Mouse (Mus musculus): ENCODE data around the gene Setd1a. TPM values are rescaled to one million over a fixed set of nuclear protein-coding genes. Genes with fewer than 3 reads are reported as not detected.

The Setd1a gene
- total RNA-seq, 2 experiments from 2014 or later = 12.4 to 59.6 TPM

DNA sequence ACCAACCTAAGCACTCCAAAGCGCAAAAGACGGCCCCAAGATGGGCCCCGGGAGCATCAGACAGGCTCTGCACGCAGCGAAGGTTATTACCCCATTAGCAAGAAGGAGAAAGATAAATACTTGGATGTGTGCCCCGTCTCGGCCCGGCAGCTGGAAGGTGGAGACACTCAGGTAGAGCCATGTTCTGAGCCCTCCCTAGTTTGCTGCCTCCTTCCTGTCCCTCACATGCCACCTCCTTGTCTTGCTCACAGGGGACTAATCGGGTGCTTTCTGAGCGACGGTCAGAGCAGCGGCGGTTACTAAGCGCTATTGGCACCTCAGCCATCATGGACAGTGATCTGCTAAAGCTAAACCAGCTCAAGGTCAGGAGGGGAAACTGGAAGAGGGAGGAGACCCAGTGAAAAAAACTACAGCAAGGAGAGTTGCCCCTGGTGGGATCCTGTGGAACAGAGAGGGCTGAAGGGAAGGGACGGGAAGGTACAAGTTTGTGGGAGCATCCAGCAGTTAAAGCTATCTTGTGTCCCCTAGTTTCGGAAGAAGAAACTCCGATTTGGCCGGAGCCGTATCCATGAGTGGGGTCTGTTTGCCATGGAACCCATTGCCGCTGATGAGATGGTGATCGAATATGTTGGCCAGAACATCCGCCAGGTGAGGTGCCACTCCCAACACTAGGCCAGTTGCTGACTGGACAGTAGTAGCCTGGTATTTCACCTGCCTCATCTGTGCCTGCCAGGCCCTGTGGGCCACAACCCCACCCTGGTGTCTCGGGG, 20.8 kb downstream of the Setd1a start:
- ATAC-seq (replicated peaks; ENCODE audit: poor library complexity, severe bottlenecking) = no peak

DNA sequence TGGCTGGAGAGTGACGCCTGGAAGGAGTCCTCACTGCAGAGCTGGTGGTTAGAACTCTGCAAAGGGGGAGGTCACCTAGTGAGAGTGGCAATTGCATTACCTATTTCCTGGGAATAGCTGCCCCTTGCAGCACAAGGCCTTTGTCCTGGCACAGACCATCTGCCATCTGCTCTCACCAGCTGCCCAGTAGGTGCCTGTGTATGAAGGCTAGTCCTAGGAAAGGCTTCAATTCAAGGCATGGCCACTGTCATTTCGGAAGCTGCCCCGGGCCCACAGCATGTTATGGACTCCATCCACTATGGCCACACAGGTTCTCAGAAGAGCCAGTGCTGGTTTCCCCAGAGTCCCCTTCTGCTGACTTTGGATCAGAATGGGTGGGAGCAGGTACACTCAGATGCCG, 22.1 kb downstream of the Setd1a start:
- ATAC-seq (replicated peaks; ENCODE audit: poor library complexity, severe bottlenecking) = no peak

DNA sequence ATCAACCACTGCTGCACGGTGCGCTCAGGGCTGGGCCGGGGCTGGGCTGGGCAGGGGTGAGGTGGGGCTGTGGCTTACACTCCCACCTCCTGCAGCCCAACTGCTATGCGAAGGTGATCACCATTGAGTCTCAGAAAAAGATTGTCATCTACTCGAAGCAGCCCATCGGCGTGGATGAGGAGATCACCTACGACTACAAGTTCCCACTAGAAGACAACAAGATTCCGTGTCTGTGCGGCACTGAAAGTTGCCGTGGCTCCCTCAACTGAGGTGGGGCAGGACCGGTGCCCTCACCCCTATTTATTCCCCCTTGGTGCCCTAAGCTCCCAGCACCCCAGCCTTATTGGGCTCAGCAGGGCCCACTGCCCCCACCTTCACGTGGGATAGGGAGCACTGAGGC, 22.7 kb downstream of the Setd1a start:
- no peak for ATAC-seq (replicated peaks; ENCODE audit: poor library complexity, severe bottlenecking)

DNA sequence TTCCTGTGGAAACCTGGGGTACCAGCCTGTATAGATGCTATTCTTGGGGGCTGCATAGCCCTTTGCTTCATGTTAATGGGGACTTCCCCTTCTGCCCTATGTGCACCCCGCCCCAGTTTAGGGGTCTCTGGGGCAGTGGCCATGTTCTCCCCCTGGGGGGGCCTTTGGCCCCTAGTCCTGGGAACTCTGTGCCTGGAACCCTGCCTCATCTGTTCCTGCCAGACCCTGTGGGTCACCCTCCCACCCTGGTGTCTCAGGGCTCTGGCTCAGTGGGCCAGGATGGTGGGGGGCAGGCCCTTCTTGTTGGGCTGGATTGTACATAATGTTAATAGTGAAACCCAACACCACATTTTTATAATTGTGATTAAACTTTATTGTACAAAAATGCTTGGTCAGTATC, 23.3 kb downstream of the Setd1a start:
- ATAC-seq (replicated peaks; ENCODE audit: poor library complexity, severe bottlenecking) = no peak

DNA sequence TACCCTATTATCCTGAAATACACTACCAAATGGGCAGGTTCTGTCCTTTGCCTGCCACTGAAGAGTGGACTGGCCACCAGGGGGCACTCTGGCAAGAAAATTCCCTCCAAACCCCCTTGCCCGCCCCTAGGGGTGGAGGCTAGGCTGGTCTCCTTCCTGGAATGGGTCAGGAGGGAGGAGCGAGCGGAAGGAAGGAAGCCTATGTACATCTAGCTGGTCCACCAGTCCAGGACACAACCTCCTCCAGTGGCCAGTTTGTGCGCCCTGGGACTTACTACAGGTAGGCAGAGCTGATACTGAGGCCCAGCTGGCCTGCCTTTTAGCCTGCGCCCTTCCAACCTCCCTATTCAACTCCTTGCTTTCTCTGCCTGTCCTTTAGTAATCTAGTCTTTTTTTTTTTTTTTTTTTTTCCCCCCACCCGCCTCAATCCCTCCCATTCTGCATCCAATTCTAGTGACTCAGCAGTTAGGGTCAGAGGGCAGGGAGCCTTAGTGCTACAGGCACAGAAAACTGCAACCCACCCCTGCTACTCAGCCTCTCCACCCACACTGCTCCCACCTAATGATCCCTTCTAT, 24.1 kb downstream of the Setd1a start, which contains the start of gene Hsd3b7:
Gene Hsd3b7 (plus strand): TSS at position 170 of the 575 bp plus-strand sequence.
- peak; percentile 93 for ATAC-seq (replicated peaks; ENCODE audit: poor library complexity, severe bottlenecking)

DNA sequence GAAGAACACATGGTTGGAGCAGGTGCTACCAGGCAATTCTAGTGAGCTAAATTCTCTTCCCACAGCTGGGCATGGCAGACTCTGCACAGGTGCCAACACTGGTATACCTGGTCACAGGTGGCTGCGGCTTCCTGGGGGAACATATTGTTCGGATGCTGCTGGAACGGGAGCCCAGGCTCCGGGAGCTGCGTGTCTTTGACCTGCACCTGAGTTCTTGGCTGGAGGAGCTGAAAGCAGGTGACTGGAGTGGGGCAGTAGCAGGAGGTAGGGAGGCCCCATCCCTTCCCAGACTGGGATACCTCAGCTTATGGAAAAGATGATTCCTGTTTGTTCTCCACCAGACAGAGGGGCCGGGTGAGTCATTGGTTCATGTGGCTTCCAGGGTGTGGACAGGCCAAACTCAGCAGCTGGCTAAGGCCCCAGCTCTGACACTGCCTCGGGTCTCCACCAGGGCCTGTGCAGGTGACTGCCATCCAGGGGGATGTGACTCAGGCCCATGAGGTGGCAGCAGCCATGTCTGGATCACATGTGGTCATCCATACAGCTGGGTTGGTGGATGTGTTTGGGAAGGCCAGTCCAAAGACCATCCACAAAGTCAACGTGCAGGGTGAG, 24.6 kb downstream of the Setd1a start:
- ATAC-seq (replicated peaks; ENCODE audit: poor library complexity, severe bottlenecking) = no peak

DNA sequence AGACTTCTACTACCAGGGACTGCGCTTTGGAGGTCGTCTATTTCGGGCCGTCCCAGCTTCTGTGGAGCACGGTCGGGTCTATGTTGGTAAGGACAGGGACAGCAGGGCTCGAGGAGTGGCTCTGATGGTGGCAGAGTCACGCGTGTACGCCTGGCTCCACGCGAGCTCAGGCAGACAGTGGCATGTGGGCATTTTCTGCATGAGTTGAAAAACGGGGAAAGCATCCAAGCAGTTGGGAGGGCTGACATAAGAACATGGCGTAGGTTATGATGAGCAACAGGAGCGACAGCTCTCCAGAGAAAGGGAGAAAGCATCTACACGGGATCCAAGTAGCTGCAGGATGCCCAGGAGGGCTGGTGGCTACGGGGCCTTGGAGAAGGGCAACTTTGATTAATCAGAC, 25.8 kb downstream of the Setd1a start:
- no peak for ATAC-seq (replicated peaks; ENCODE audit: poor library complexity, severe bottlenecking)

DNA sequence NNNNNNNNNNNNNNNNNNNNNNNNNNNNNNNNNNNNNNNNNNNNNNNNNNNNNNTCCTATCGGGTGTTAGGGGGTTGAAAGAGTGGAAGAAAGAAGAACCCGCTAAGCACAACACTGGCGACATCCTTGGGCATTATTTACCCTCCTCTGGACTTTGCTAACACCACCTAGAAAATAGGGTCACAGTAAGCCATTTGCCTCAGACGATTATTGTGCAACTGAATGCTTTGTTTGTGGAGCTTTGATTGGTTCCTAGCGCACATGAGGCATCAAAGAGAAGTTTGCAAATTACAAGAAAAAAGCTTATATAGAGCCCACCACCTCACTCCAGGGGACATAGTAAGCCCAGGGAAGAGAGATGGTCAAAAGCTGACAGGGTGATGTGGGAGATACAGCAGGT, 32.4 kb downstream of the Setd1a start:
- no peak for ATAC-seq (replicated peaks; ENCODE audit: poor library complexity, severe bottlenecking)

DNA sequence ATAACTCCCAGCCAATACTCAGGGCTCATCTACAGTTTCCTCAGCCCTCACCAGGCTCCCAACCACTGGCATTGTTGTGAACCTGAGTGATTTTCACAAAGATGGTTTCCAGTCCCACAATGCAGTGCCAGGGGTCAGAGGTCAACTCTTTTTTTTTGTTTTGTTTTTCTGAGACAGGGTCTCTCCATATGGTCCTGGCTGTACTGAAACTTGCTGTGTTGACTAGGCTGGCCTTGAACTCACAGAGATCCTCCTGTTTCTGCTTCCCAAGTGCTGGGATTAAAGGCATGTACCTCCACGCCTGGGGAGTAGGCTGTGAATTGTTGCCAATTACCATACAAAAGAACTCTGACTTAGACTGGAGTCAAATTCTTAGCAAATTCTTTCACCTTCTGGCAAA, 33.4 kb downstream of the Setd1a start:
- ATAC-seq (replicated peaks; ENCODE audit: poor library complexity, severe bottlenecking) = no peak

DNA sequence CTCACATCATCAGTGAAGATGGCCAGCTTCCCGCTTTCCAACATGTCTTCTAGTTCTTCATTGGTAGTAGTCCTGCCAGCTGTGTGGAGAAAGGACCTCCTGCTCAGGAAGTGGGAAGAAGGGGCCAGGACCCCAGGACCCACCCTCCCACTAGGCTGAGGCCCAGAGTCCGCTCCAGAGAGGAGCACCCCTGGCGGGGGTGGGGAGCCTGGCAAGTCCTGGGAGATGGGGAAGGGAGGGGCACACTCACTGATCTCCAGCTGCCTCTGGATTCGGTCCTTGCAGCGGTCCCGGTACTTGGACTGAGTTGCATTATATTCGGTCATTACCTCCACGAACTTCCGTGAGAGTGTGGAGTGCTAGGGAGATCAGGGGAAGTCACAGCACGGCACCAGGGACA, 34.2 kb downstream of the Setd1a start:
- ATAC-seq (replicated peaks; ENCODE audit: poor library complexity, severe bottlenecking) = no peak

DNA sequence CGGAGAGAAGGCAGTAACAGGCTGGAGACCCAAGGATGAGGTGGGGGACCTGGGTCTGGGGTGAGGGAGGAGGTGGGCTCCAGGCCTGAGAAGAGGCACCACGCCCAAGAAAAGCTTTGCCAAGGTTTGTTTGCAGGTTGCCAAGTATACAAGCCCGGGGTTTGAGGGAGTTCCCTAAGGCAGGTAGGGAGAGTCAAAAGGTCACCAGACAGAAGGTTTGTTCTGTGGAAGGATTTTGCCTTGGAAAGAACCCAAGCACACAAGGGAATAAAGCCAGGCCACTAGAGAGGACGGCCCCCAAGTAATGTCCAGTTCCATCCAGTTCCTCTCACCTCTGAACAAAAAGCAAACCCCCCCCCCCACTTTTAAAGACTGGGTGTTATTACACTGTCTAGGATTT, 34.8 kb downstream of the Setd1a start:
- no peak for ATAC-seq (replicated peaks; ENCODE audit: poor library complexity, severe bottlenecking)

DNA sequence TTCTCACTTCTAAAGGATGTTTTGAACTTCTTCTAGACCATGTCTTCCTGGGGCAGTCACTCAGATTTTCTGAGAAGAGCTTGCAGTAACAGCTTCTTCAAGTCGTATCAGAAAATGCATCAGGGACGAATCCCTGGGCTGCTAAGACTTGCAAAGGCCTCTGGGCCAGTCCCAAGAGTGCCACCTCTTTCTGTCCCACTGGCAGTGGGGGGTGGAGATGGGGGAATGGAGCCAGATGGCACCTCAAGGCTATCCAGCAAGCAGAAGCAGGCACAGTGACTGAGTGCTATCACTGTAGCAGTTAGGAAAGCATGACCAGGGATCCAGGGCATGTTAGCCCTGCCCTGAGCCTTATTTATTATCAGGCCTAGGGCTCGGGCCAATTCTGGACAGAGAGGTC, 35.8 kb downstream of the Setd1a start:
- ATAC-seq (replicated peaks; ENCODE audit: poor library complexity, severe bottlenecking) = no peak

DNA sequence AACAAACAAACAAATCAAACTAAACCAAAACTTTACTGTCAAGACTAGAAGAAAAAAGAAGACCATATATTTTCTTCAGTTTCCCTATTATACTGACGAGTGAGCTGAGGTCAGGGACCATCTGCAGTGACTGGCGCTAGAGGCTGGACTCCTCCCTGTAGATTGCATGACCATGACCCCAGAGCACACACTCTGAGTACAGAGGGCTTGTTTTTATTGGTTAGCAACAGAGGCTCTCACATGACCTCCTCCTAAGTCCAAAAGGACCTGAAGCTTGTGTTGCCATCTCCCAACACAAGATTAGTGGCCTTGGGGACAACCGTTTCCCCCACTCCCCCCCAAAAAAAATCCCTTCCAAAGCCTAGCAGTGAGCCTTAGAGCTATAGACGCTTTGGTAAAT, 37.4 kb downstream of the Setd1a start:
- ATAC-seq (replicated peaks; ENCODE audit: poor library complexity, severe bottlenecking) = no peak

DNA sequence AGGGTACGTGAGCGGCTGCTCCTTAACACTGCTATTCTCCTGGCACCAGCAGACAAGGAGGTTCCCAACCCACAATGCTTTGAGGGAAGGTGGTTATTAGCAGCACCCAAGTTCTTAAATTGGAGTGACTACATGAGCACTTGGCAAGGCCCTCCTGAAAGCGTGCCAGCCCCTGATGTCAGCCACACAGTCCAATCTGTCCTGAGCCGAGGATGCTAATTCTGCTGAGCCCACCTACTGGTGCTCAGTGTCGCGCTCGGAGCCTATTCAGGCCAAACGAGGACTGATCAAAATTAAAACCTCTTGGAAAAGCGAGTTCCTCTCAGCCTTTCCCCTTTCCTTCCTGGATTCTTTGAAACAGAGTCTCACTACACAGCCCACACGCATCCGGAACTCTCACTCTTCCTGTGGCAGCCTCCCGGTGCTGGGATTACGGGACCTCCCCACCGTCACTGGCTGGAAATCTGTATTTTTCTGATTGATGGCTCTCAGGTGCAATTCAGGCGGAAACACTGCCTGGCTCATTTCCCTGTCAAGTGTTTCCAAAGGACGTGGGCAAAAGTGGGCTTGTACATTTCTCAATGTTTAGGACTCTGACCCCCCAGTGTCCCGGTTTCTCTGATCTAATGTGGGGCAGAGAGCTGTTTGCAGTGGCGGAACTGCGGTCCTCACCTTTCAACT, 37.9 kb downstream of the Setd1a start:
- no peak for ATAC-seq (replicated peaks; ENCODE audit: poor library complexity, severe bottlenecking)

DNA sequence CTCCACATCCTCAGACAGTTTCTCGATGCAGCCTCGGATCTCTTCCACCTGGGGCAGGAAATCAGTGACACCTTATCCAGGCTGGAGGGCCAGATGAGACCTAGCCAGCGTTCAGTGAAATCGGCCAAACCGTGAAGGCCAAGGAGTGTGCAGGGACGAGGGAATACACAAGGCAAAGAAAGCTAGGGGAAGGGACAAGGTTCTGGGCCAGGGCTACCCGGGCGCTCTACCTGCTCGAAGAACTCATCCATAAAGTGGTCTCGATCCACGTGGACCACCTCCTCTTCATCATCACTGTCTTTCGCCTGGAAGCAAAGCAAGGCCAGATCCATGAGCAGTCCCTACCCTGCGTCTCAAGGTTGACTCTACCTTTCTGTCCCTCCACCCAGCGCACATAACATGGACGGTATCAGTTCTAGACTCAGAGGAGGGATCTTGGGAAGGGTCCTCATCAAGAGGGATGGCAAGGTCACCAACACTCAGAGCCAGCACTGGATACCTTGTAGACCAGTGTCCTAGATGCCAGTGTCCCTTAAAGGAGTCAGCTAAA, 38.7 kb downstream of the Setd1a start:
- no peak for ATAC-seq (replicated peaks; ENCODE audit: poor library complexity, severe bottlenecking)

DNA sequence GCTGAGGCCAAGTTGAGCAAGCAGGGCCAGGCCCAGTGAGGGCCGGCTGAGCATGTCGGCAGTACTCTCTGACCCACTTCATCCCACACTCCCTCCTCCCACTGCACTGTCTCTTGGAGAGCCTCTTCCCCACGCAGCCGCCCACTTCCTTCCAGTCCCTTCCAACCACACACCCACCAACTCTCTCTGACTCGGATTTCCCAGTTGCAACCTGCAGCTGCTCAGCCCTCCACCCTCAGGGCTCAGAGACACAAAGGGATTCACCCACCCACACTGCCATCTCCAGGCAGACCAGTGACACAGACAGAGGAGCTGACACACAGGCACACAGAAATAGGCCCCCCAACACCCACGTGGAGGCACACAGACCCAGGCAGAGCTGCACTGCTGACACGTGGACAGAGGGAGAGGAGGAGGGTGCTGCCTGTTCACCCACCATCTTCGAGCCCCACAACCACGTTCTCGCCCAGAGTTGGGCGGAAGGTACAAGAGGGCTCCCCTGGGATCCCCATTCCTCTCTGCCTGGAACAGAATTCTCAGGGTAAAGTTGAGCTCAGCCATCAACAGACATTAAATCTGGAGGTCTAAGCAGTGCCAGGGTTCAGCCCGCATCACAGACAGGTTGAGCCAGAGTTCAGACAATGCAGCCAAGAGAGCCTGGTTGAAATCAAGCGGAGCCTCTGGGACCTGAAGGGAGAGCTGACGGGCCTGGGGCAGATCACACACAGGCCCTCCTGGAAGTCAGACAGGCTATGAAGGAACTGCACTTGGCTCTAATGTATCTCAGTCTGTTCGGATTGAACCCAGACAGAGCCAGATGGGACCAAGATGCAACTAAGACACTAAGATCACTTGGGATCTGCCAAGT, 39.7 kb downstream of the Setd1a start:
- peak; percentile 92 for ATAC-seq (replicated peaks; ENCODE audit: poor library complexity, severe bottlenecking)

DNA sequence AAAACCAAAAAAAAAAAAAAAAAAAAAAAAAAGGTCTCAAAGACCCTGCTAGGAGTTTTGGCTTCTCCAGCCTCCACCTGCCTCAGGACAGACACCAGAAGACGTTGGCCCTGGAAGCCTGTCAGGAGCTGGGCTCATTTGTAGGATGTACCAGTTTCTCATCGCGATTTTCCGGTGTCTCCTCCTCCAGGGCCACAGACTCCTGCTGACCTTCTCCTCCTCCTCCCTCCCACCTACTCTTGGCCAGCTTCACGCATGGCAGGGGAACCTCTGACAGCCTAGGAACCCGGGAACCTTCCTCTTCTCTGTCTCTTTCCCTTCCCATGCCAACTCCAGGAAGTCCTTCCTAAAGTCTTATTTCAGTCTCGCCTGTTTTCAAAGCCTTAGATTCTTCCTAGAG, 40.6 kb downstream of the Setd1a start:
- no peak for ATAC-seq (replicated peaks; ENCODE audit: poor library complexity, severe bottlenecking)

DNA sequence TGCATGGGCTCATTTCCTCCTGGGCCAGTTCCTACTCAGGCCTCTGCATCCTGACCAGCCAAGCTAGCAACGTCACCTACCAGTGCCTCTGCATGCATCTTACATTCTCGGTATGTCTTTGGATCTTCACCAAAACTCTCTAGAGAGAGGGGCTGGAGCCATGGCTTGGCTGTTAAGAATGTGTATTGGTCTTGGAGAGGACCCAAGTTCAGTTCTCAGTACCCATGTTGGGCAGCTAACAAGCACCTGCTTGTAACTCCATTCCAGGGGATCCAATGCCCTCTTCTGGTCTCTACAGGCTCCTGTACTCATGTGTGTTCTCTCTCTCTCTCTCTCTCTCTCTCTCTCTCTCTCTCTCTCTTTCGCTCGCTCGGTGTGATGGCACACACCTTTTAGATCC, 41.3 kb downstream of the Setd1a start:
- ATAC-seq (replicated peaks; ENCODE audit: poor library complexity, severe bottlenecking) = no peak

DNA sequence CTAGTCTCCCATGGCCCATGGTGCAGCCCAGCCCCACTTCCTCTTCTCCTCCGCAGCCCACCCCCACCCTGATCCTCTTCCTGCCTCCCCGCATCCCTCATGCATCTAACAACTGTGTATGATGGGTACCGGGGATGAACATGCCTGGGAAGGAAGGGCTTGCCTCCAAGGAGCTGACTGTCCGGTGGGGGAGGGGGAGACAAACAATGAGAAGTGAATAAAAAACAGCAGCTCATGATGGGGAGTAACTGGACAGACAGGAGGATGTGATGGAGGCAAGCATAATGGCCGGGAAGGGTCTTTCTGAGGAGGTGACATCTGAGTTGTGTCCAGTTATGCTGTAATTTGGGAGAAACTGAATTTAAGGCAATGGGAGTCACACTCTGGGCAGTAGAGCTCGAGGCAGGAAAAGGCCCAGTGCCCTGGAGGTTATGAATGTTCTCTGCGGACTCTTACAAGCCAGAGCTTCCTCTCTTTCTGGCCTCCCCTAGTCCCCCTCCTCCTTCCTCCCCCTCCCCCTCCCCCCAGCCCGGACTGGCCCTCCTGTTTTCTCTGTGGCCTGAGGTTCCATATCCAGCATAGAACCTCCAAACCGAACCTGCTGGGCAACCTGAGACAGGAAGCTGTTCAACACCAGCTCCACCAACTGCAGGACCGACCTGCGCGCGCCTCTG, 44.5 kb downstream of the Setd1a start:
- 0 out of 2 replicates have a peak, but pooled peaks have one; percentile 26 for ATAC-seq (replicated peaks; ENCODE audit: poor library complexity, severe bottlenecking)
